ENCODE assay signal across 16 mouse cellular contexts in the genomic region with DNA sequence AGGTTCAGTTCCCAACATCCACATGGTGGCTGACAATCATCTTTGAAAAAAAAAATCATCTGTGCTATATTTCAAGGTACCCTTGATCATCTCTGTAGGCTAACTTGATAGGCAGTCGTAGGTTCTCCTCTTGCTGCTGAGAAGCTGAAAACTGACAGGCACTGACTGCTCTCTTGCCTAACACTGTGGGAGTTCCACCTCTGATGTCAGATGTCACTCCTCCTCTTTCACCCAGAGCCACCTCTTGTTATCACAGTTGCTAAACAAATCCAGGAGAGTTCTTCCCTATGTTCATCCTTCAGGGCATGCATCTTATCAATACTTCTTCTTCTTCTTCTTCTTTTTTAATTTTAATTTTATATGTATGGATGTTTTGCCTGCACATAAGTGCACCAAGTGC.
"Had no signal": no experiment of that assay in that cellular context is flagged by ENCODE, and none has a peak within 500 bp of the region (broad histone marks: within the 10 kb centered on the region; RNA-seq: fewer than 3 reads in every experiment).

No protein-coding gene starts in this region.

- H3K27me3 ChIP-seq: neural tube, embryonic 13.5 days; neural tube, embryonic 15.5 days; stomach, embryonic 15.5 days had no signal

- DNase-seq: retina, postnatal 1 day; right cerebral cortex, adult 18-20 months; right cerebral cortex, postnatal 14 days; right cerebral cortex, postnatal 25 days; right cerebral cortex, postnatal 4 days; spleen, adult 18-20 months; thymus, adult 18-20 months; thymus, adult 2 months; thymus, postnatal 14 days; thymus, postnatal 25 days; thymus, postnatal 36 days; thymus, postnatal 4 days had no signal

- H3K4me3 ChIP-seq: neural tube, embryonic 13.5 days; neural tube, embryonic 15.5 days; stomach, embryonic 15.5 days had no signal

- H3K4me2 ChIP-seq: neural tube, embryonic 13.5 days; neural tube, embryonic 15.5 days; stomach, embryonic 15.5 days had no signal

- H3K36me3 ChIP-seq: neural tube, embryonic 13.5 days; neural tube, embryonic 15.5 days; stomach, embryonic 15.5 days had no signal

- H3K27ac ChIP-seq: neural tube, embryonic 13.5 days; neural tube, embryonic 15.5 days; stomach, embryonic 15.5 days; stomach, postnatal 0 days had no signal

- H3K4me1 ChIP-seq: neural tube, embryonic 13.5 days; neural tube, embryonic 15.5 days; stomach, embryonic 15.5 days had no signal

- H3K9me3 ChIP-seq: neural tube, embryonic 13.5 days; neural tube, embryonic 15.5 days; stomach, embryonic 15.5 days had no signal

- H3K9ac ChIP-seq: neural tube, embryonic 13.5 days; neural tube, embryonic 15.5 days; stomach, embryonic 15.5 days had no signal
